Mouse (Mus musculus) lung, postnatal 0 days (tissue): ENCODE measurements at regions not wholly inside any gene's neighbourhood (a gene's known extent, or its start where the extent isn't known, plus 50 kb on each side); places are given as distances from the start of the nearest gene placed in this dataset.

ENCODE experiments used
- ATAC-seq: fragments of 200-750 bp; cut with Nextera tagmentation; 2 replicates; pipeline ENCODE4 v1.8.0; 2017; ENCODE audit warnings: moderate library complexity
- DNase-seq: peaks from one replicate; pipeline ENCODE4 v3.0.0-alpha.2; 2016; ENCODE audit warnings: low spot score
- H3K27ac ChIP-seq: fragments of 300-500 bp; sonication (generic); 2 replicates; pipeline ENCODE4 v1.5.1; 2014; ENCODE audit warnings: antibody characterized with exemption, mild to moderate bottlenecking, low read length, mixed read lengths
- H3K27me3 ChIP-seq: fragments of 300-500 bp; sonication (generic); replicated peaks from 2 replicates; pipeline ENCODE4 v1.6.1; 2014; ENCODE audit warnings: low read length, mixed read lengths; ENCODE audit not compliant: insufficient read depth
- H3K36me3 ChIP-seq: fragments of 300-500 bp; sonication (generic); 2 replicates; pipeline ENCODE4 v1.6.1; 2014; ENCODE audit warnings: low read length, mixed read lengths; ENCODE audit not compliant: insufficient read depth
- H3K4me1 ChIP-seq: fragments of 300-500 bp; sonication (generic); 2 replicates; pipeline ENCODE4 v1.6.1; 2014; ENCODE audit warnings: antibody characterized with exemption, low read depth, low read length, mixed read lengths; ENCODE audit not compliant: insufficient read depth
- H3K4me2 ChIP-seq: fragments of 300-500 bp; sonication (generic); replicated peaks from 2 replicates; pipeline ENCODE4 v1.6.1; 2014; ENCODE audit warnings: low read depth, mild to moderate bottlenecking, low read length, moderate library complexity, mixed read lengths
- H3K4me3 ChIP-seq: fragments of 300-500 bp; sonication (generic); 2 replicates; pipeline ENCODE4 v1.5.1; 2014; ENCODE audit warnings: low read depth, low read length
- H3K9ac ChIP-seq: fragments of 300-500 bp; sonication (generic); replicated peaks from 2 replicates; pipeline ENCODE4 v1.6.1; 2014; ENCODE audit warnings: low read depth, mild to moderate bottlenecking
- H3K9me3 ChIP-seq: fragments of 300-500 bp; sonication (generic); 2 replicates; pipeline ENCODE4 v1.6.1; 2016; ENCODE audit warnings: low read length, mixed read lengths
- CTCF ChIP-seq: IDR thresholded peaks from 2 replicates; pipeline ENCODE4 v1.5.1; 2016; ENCODE audit warnings: antibody characterized with exemption, mild to moderate bottlenecking
- EP300 ChIP-seq: IDR thresholded peaks from 2 replicates; pipeline ENCODE4 v1.6.1; 2016; ENCODE audit warnings: antibody characterized with exemption, mild to moderate bottlenecking, control low read depth
- WGBS: fragments of 180-500 bp; shearing (Covaris S2); extraction: QIAGEN DNeasy Blood & Tissue Kit; methylation state at CpG from one replicate; pipeline ENCODE4 v1.1.7; 2014; 5-methylcytosine and 5-hydroxymethylcytosine counted together

DNA sequence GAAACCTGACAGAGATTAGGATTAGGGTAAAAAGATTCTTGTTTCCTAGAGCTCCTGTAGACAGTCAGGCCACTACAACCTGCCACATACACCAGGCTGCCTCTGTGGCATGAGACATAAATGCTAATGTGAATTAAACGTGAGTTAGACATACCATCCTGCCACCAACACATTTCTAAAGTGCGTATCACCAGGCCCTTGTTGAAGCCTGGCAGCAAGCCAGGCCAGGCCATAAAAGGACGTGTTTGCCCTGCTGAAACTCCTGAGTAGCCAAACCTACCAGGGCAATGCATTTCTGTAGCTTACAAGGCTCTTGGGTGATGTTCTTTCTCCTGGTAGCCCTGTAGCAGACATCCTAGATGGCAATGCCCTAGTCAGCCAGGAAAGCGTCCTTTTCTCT, 63.4 kb upstream of the Gm5458 start:
- Histone ChIP-seq H3K4me1 (no peaks in the 10 kb centered on the region), H3K9ac (no peak overlapping the region), H3K27ac (no peak overlapping the region), H3K36me3 (no peaks in the 10 kb centered on the region), H3K27me3 (no peaks in the 10 kb centered on the region), H3K4me3 (no peak overlapping the region), H3K4me2 (no peak overlapping the region), H3K9me3 (no peaks in the 10 kb centered on the region)
- ATAC-seq (no peak), DNase-seq (peak; percentile 27)
- WGBS: 28% methylated on average over 4 of the region's 4 CpGs
- no peak for TF ChIP-seq CTCF
- no peak for TF ChIP-seq EP300

GRCm38 (mm10) chr14:19674046-19674445, 71.7 kb upstream of the Gm5458 start:
- Histone ChIP-seq H3K36me3 (no peaks in the 10 kb centered on the region), H3K4me1 (no peaks in the 10 kb centered on the region), H3K27ac (no peak overlapping the region), H3K9ac (no peak overlapping the region), H3K4me2 (no peak overlapping the region), H3K27me3 (no peaks in the 10 kb centered on the region), H3K4me3 (no peak overlapping the region), H3K9me3 (no peaks in the 10 kb centered on the region)
- WGBS: 73% methylated on average over 2 of the region's 2 CpGs
- DNase-seq (no peak), ATAC-seq (no peak)
- no peak for TF ChIP-seq CTCF

- H3K4me2 ChIP-seq: no peak overlapping the region
- H3K4me3 ChIP-seq: no peak overlapping the region
- no peaks in the 10 kb centered on the region for H3K9me3 ChIP-seq
- no peak overlapping the region for H3K9ac ChIP-seq
- DNase-seq (no peak), ATAC-seq (no peak)
- H3K4me1 ChIP-seq: no peaks in the 10 kb centered on the region
- TF ChIP-seq CTCF (no peak), EP300 (no peak)
- no peaks in the 10 kb centered on the region for H3K27me3 ChIP-seq
- H3K27ac ChIP-seq: no peak overlapping the region
- no peaks in the 10 kb centered on the region for H3K36me3 ChIP-seq
These were observed 62.6 kb upstream of the Nid2 start for GRCm38 (mm10) chr14:19688426-19688825.

DNA sequence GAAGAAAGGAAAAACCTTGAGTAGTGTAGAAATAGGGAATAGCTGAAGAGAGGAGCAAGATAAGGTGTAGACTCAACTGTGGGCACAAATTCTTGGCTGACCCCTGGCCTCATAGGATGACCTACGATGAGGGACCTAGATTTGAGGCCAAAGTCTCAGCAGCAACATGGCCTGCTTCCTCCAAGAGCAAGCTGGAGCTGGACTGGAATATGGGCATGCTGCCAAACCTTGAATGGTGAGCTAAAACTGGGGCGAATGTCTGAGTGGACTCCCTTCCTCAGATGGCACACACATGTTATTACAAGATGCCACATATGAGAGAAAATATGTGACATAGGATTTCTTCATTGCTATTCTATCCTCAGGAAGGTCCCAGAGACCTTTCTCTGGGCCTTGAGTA, 57.5 kb upstream of the Nid2 start:
- 46% methylated on average over 2 of the region's 2 CpGs for WGBS
- Histone ChIP-seq H3K9ac (no peak overlapping the region), H3K4me2 (no peak overlapping the region), H3K9me3 (no peaks in the 10 kb centered on the region), H3K27me3 (no peaks in the 10 kb centered on the region), H3K27ac (no peak overlapping the region), H3K4me3 (no peak overlapping the region), H3K4me1 (no peaks in the 10 kb centered on the region), H3K36me3 (no peaks in the 10 kb centered on the region)
- no peak for TF ChIP-seq CTCF
- TF ChIP-seq EP300: no peak
- DNase-seq (no peak), ATAC-seq (no peak)

- no peak for ATAC-seq
- DNase-seq: no peak
- Histone ChIP-seq H3K36me3 (no peaks in the 10 kb centered on the region), H3K4me1 (no peaks in the 10 kb centered on the region), H3K4me2 (no peak overlapping the region), H3K4me3 (no peak overlapping the region), H3K9me3 (no peaks in the 10 kb centered on the region), H3K9ac (no peak overlapping the region), H3K27me3 (no peaks in the 10 kb centered on the region), H3K27ac (no peak overlapping the region)
- TF ChIP-seq EP300: no peak
- no peak for TF ChIP-seq CTCF
These were observed 56.8 kb upstream of the Nid2 start for GRCm38 (mm10) chr14:19694289-19694688.

GRCm38 (mm10) chr14:19699497-19699896, 51.6 kb upstream of the Nid2 start:
- no peaks in the 10 kb centered on the region for H3K36me3 ChIP-seq
- H3K9me3 ChIP-seq: no peaks in the 10 kb centered on the region
- WGBS: 63% methylated on average over 4 of the region's 4 CpGs
- H3K4me2 ChIP-seq: no peak overlapping the region
- no peak overlapping the region for H3K9ac ChIP-seq
- DNase-seq: no peak
- TF ChIP-seq EP300 (no peak), CTCF (no peak)
- H3K4me3 ChIP-seq: no peak overlapping the region
- no peak overlapping the region for H3K27ac ChIP-seq
- H3K4me1 ChIP-seq: no peaks in the 10 kb centered on the region
- no peak for ATAC-seq
- no peaks in the 10 kb centered on the region for H3K27me3 ChIP-seq
